Mouse (Mus musculus) MEL (cell line): Measurements from ENCODE around the gene Grin2d. TPM values are rescaled to one million over a fixed set of nuclear protein-coding genes. Genes with fewer than 3 reads are reported as not detected.

Source experiments
- DNase-seq: peaks from one replicate; pipeline ENCODE4 v3.0.0; 2011; ENCODE audit warnings: low read depth, low spot score
- H3K27ac ChIP-seq: 2 replicates; pipeline ENCODE4 v1.5.1; 2012; ENCODE audit warnings: low read depth, mild to moderate bottlenecking, control low read depth, low read length, moderate library complexity; ENCODE audit not compliant: control insufficient read depth
- H3K27me3 ChIP-seq, 2 experiments: fragments of 150-350 bp in 1 of 2; sonication (generic) in 1 of 2; 2 replicates each; pipeline ENCODE4 v1.6.1; 2012; ENCODE audit warnings: low read length in 2 of 2, mild to moderate bottlenecking in 2 of 2, improper control_type of control experiment in 1 of 2, moderate library complexity in 1 of 2; ENCODE audit not compliant: insufficient read depth in 2 of 2, control insufficient read depth in 1 of 2
- H3K36me3 ChIP-seq, 2 experiments: 2 replicates each; pipeline ENCODE4 v1.6.1; 2012 to 2014; ENCODE audit warnings: low read length in 2 of 2, improper control_type of control experiment in 1 of 2, inconsistent platforms in 1 of 2, mild to moderate bottlenecking in 1 of 2; ENCODE audit not compliant: insufficient read depth in 2 of 2, control insufficient read depth in 1 of 2
- H3K4me1 ChIP-seq, 2 experiments: fragments of 150-350 bp in 1 of 2; sonication (generic) in 1 of 2; 2 replicates each; pipeline ENCODE4 v1.6.1; 2012; ENCODE audit warnings: low read length in 2 of 2, improper control_type of control experiment in 1 of 2, mild to moderate bottlenecking in 1 of 2; ENCODE audit not compliant: insufficient read depth in 2 of 2, control insufficient read depth in 1 of 2
- H3K4me3 ChIP-seq, 2 experiments: fragments of 150-350 bp in 1 of 2; sonication (generic) in 1 of 2; 2 replicates each; pipeline ENCODE4 v1.5.1; 2012; ENCODE audit warnings: low read depth in 2 of 2, low read length in 2 of 2, mild to moderate bottlenecking in 2 of 2, moderate library complexity in 2 of 2, control low read depth in 1 of 2, improper control_type of control experiment in 1 of 2; ENCODE audit not compliant: control insufficient read depth in 1 of 2, insufficient read depth in 1 of 2
- H3K79me2 ChIP-seq: 2 replicates; pipeline ENCODE4 v1.6.1; 2012; ENCODE audit warnings: mild to moderate bottlenecking, low read length, moderate library complexity; ENCODE audit not compliant: control insufficient read depth, poor library complexity, insufficient read depth
- H3K9ac ChIP-seq: 2 replicates; pipeline ENCODE4 v1.6.1; 2012; ENCODE audit warnings: low read depth, mild to moderate bottlenecking, control low read depth, low read length, moderate library complexity; ENCODE audit not compliant: control insufficient read depth, poor library complexity, severe bottlenecking
- H3K9me3 ChIP-seq: fragments of 150-350 bp; sonication (generic); replicated peaks from 2 replicates; pipeline ENCODE4 v1.6.1; 2012; ENCODE audit warnings: mild to moderate bottlenecking, low read length, improper control_type of control experiment, moderate library complexity; ENCODE audit not compliant: insufficient read depth
- CHD1 ChIP-seq: IDR thresholded peaks from 2 replicates; pipeline ENCODE4 v1.6.1; 2012; ENCODE audit warnings: low read depth, mild to moderate bottlenecking, inconsistent platforms, low read length, improper control_type of control experiment
- CTCF ChIP-seq, 3 experiments: IDR thresholded peaks in 2 of 3; conservative IDR thresholded peaks in 1 of 3; 2 replicates each; pipeline ENCODE4 v1.5.1; 2011 to 2012; ENCODE audit warnings: low read length in 3 of 3, low read depth in 2 of 3, mild to moderate bottlenecking in 2 of 3, improper control_type of control experiment in 1 of 3, inconsistent platforms in 1 of 3, mixed read lengths in 1 of 3, moderate library complexity in 1 of 3; ENCODE audit not compliant: control insufficient read depth in 1 of 3, insufficient read depth in 1 of 3, poor library complexity in 1 of 3, severe bottlenecking in 1 of 3
- E2F4 ChIP-seq: IDR thresholded peaks from 2 replicates; pipeline ENCODE4 v1.6.1; 2011; ENCODE audit warnings: low read depth, low read length, improper control_type of control experiment, borderline replicate concordance
- HCFC1 ChIP-seq: IDR thresholded peaks from 2 replicates; pipeline ENCODE4 v1.6.1; 2012; ENCODE audit warnings: low read depth, mild to moderate bottlenecking, inconsistent platforms, low read length, improper control_type of control experiment, moderate library complexity
- KAT2A ChIP-seq: conservative IDR thresholded peaks from 2 replicates; pipeline ENCODE4 v1.6.1; 2012; ENCODE audit warnings: low read depth, low read length, improper control_type of control experiment, inconsistent platforms
- MAFK ChIP-seq: IDR thresholded peaks from 2 replicates; pipeline ENCODE4 v1.6.1; 2011; ENCODE audit warnings: low read depth, mild to moderate bottlenecking, low read length, improper control_type of control experiment, borderline replicate concordance
- MAX ChIP-seq: IDR thresholded peaks from 2 replicates; pipeline ENCODE4 v1.6.1; 2011; ENCODE audit warnings: low read length, improper control_type of control experiment
- MYB ChIP-seq: IDR thresholded peaks from 2 replicates; pipeline ENCODE4 v1.6.1; 2011; ENCODE audit warnings: mild to moderate bottlenecking, low read depth, low read length, improper control_type of control experiment
- POLR2AphosphoS2 ChIP-seq: IDR thresholded peaks from 2 replicates; pipeline ENCODE4 v1.6.1; 2011; ENCODE audit warnings: low read length, improper control_type of control experiment
- POLR2AphosphoS5 ChIP-seq: IDR thresholded peaks from 2 replicates; pipeline ENCODE4 v1.6.1; 2012; ENCODE audit warnings: low read depth, borderline replicate concordance, mild to moderate bottlenecking, inconsistent platforms, low read length, moderate library complexity, mixed read lengths
- RAD21 ChIP-seq: IDR thresholded peaks from 2 replicates; pipeline ENCODE4 v1.6.1; 2011; ENCODE audit warnings: mild to moderate bottlenecking, low read depth, low read length, improper control_type of control experiment
- SIN3A ChIP-seq: IDR thresholded peaks from 2 replicates; pipeline ENCODE4 v1.6.1; 2012; ENCODE audit warnings: low read length, improper control_type of control experiment, inconsistent platforms
- SMC3 ChIP-seq: IDR thresholded peaks from 2 replicates; pipeline ENCODE4 v1.6.1; 2011; ENCODE audit warnings: low read depth, low read length, improper control_type of control experiment
- TBP ChIP-seq: IDR thresholded peaks from 2 replicates; pipeline ENCODE4 v1.8.0; 2011; ENCODE audit warnings: low read depth, low read length, improper control_type of control experiment
- USF1 ChIP-seq: IDR thresholded peaks from 2 replicates; pipeline ENCODE4 v1.6.1; 2014; ENCODE audit warnings: low read depth, mild to moderate bottlenecking, inconsistent platforms, low read length, improper control_type of control experiment, moderate library complexity
- ZC3H11A ChIP-seq: IDR thresholded peaks from 2 replicates; pipeline ENCODE4 v1.6.1; 2012; ENCODE audit warnings: low read depth, mild to moderate bottlenecking, inconsistent platforms, low read length, improper control_type of control experiment
- ZKSCAN1 ChIP-seq: IDR thresholded peaks from 2 replicates; pipeline ENCODE4 v1.6.1; 2012; ENCODE audit warnings: low read depth, mild to moderate bottlenecking, inconsistent platforms, low read length, improper control_type of control experiment, moderate library complexity
- polyA plus RNA-seq, 2 experiments: library from polyadenylated mRNA; stranded (reverse) in 1 of 2; unstranded in 1 of 2; fragments of >175 nt in 1 of 2; fragments of >200 nt in 1 of 2; gene quantifications; 2 replicates each; pipeline versions ENCODE4 v1.2.1 to v1.2.4; 2012; ENCODE audit warnings: low replicate concordance in 2 of 2, low read depth in 1 of 2; ENCODE audit not compliant: insufficient read length in 2 of 2, insufficient read depth in 1 of 2, missing spikeins in 1 of 2
- total RNA-seq: library from RNA; depleted of rRNA; stranded (reverse); fragments of 300-350 nt; gene quantifications from 2 replicates; pipeline ENCODE4 v1.2.3, GENCODE M21; 2012

Gene Grin2d
- total and polyA plus RNA-seq, 3 experiments, result 0.19 to 0.57 TPM; not detected in 1

DNA sequence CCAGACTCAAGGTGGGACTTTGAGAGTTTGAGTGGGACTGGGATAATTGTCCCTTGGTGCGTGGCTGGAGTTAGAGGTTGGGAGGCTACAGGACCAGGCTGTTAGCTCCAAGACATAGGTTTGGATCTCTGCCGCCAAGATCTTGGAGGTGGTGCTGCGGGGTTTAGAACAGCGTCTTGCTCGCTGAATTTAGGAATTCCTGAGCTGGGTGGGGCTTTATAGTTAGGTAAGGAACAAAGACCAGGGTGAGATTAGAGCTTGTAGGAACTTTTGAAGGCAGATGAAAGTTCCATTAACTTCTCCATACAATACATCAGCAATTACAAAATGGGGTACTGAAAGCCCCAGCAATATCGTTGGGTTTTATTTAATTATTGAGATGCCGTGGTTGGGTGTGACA, 78.2 kb downstream of the Grin2d start:
- no peak overlapping the region for H3K27ac ChIP-seq
- H3K9me3 ChIP-seq, result no peaks in the 10 kb centered on the region
- H3K36me3 ChIP-seq, result peaks cover 0 to 4% of the 10 kb centered on the region in 2 experiments; a peak in 1 of 4 replicates
- peaks cover 9 to 13% of the 10 kb centered on the region in 2 experiments; a peak in 3 of 4 replicates for H3K4me1 ChIP-seq
- H3K79me2 ChIP-seq, result no peaks in the 10 kb centered on the region; the same call in 1 of the 2 replicates
- TF ChIP-seq ZKSCAN1 (no peak), USF1 (no peak), POLR2AphosphoS5 (no peak), MAFK (no peak), MYB (no peak), MAX (no peak), E2F4 (no peak), TBP (no peak), SMC3 (no peak), CTCF (IDR thresholded peaks at IDR 0.05 in 2 of 3, conservative IDR thresholded peaks at IDR 0.05 in 1 of 3; ENCODE audit: control insufficient read depth in 1 of 3, insufficient read depth in 1 of 3, low read depth in 2 of 3, low read length in 3 of 3, poor library complexity in 1 of 3, severe bottlenecking in 1 of 3) (no peak), CHD1 (no peak), POLR2AphosphoS2 (no peak), KAT2A (no peak), RAD21 (no peak), HCFC1 (no peak), ZC3H11A (no peak)
- no peaks in the 10 kb centered on the region for H3K27me3 ChIP-seq
- H3K9ac ChIP-seq, result no peak overlapping the region
- no peak overlapping the region for H3K4me3 ChIP-seq
- DNase-seq, result no peak

GRCm38 (mm10) chr7:45798931-45799330, 79.2 kb downstream of the Grin2d start:
- TF ChIP-seq SIN3A (no peak), USF1 (peak; percentile 75)
- TF ChIP-seq, all 39 proteins: peak for 1
- H3K9me3 ChIP-seq, result no peaks in the 10 kb centered on the region
- H3K9ac ChIP-seq, result no peak overlapping the region
- peaks cover 9 to 13% of the 10 kb centered on the region in 2 experiments; a peak in 3 of 4 replicates for H3K4me1 ChIP-seq
- DNase-seq, result peak; percentile 35
- peaks cover 0 to 4% of the 10 kb centered on the region in 2 experiments; a peak in 1 of 4 replicates for H3K36me3 ChIP-seq
- H3K79me2 ChIP-seq, result no peaks in the 10 kb centered on the region; the same call in 1 of the 2 replicates
- no peak overlapping the region for H3K4me3 ChIP-seq
- H3K27ac ChIP-seq, result no peak overlapping the region
- H3K27me3 ChIP-seq, result no peaks in the 10 kb centered on the region
